Mouse (Mus musculus): ENCODE measurements at regions not wholly inside any gene's neighbourhood (a gene's known extent, or its start where the extent isn't known, plus 50 kb on each side); places are given as distances from the start of the nearest gene placed in this dataset.

DNA sequence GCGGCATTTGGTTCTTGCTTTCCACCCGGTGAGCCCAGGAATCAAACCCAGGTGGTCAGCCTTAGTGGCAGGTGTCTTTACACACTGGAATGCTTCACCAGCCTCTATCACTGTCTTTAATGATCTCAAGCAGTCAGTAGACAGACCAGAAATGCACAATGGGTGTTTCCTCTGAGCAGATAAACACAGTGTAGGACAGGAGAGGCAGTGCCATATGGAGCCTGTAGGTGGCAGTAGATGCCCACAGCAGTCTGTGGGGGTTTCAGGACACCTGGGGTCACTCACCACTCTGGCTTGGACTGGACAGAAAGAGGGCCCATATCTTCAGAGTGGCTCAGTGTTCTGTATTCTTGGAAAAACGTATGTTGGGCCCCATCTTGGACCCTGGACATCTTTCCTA is 130.7 kb upstream of the Vangl1 start:
- ChIA-PET POLR2A (no interaction called here), CTCF (interaction anchor here in 1 of 4 experiments (1.9 kb wide), 1 partner anchor 357 kb away, joined by 5 read pairs; no protein-coding TSS in a partner anchor)

DNA sequence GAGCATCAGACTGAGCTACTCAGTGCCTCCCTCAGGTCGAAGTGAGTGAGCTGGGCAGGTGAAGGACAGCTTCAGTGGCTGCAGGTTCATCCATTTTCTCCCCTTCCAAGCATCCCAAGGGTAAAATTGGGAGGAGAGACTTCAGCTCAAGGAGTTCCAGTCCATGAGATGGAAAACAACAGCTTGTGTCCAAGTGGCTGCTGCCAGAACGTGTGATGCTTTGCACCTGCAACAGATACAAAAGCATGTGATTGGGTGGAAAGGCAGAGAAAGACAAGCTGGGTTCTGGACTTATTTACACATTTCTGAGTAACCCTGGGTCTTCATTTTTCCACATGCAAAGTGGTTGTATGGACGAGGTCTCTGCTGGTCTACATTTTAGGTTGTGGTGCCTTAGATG is 127.7 kb upstream of the Vangl1 start:
- POLR2A ChIA-PET: interaction anchor here in 2 of 4 experiments (0.5 to 0.6 kb wide), 2 partner anchors 354 to 662 kb away, joined by 3 to 4 read pairs; no protein-coding TSS in a partner anchor
- CTCF ChIA-PET: interaction anchor here in 2 of 4 experiments (0.6 to 1.7 kb wide), 3 partner anchors 210 to 471 kb away, joined by 3 to 10 read pairs (median 4); no protein-coding TSS in a partner anchor

DNA sequence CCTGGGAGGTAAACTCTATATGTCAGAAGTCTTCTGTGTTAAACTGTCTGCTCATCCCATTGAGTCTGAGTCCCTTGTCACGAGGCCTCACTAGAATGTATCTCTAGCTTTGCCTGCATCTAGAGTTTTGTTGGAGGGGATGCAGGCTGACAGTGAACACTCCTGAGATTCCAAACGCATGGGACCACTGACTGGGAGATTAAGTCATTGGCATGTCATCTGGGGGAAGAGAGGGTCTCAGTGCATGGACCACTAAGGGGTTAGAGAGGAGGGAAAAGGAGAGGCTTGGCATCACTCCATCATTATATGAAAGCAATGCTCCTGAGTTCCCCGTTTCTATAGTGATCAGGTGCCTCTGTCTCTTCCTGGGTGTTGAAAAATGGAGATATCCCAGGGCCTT is 114.8 kb upstream of the Vangl1 start:
- POLR2A ChIA-PET: no interaction called here
- CTCF ChIA-PET: no interaction called here

DNA sequence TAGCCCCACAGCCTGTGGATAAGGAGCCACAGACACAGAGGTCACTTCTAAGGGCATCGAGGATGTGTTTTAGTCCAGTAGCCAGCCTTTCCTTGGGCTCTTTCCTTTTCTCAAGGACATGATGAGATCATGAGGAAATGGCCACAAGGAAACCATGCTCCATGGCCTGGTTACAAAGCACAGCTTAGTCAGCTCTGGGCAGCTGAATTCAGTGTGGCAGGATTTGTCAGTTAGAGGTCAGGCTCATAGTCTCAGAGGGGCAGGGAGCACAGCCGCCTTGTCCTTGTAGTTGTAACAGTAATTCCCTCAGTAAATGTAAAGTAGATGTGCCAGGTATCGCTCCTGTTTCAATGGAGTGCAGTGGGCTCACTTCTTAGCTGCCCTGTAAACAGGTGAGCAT is 111.7 kb upstream of the Vangl1 start:
- CTCF ChIA-PET: interaction anchor here in 1 of 4 experiments (0.8 kb wide), 1 partner anchor 9 kb away, joined by 3 read pairs; no protein-coding TSS in a partner anchor

DNA sequence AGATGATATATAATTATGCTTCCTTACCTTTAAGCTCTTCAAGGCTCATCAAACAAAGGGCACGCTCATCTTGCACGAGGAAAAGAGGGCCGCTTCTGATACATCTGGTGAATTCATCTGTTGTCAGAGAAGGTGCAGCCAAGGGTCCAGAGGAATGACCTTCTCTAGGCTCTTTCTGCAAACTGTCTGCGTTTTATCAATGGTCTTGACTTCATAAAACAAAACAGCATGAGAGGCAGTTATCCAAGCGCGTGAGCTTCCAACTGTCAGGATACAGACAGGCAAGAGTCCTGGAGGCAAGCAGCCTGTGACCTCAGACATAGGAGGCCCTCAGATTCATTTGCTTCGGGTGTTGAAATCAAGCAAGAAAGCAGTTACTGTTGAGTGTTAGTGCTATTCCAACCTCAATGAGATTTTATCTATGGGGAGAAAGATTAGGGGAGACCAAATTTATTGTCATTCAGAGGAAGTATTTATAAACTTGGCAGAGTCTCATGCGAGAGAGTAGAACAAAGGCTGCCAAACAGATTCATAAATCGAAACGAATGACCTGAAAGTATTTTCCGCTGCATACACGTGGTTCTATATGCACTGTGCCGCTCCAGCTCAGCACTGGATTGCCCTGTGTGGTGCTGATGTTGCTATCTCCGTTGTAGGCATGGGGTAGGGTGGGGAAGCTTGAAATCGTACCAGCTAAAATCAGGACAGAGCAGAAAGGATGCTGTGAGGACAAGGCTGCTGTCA is 107.2 kb upstream of the Vangl1 start:
- ChIA-PET CTCF (interaction anchor here in 2 of 4 experiments (0.7 to 1.8 kb wide), 2 partner anchors 19 to 492 kb away, joined by 3 to 5 read pairs; no protein-coding TSS in a partner anchor), POLR2A (no interaction called here)

More for the DNA sequence above, 111.7 kb upstream of the Vangl1 start:
- POLR2A ChIA-PET: no interaction called here

GRCm38 (mm10) chr3:102310243-102310642 is 105.8 kb upstream of the Vangl1 start:
- ChIA-PET POLR2A (no interaction called here), CTCF (interaction anchor here in 3 of 4 experiments (0.7 to 1.8 kb wide), 4 partner anchors 61 to 493 kb away, joined by 3 to 5 read pairs (median 3); no protein-coding TSS in a partner anchor)

DNA sequence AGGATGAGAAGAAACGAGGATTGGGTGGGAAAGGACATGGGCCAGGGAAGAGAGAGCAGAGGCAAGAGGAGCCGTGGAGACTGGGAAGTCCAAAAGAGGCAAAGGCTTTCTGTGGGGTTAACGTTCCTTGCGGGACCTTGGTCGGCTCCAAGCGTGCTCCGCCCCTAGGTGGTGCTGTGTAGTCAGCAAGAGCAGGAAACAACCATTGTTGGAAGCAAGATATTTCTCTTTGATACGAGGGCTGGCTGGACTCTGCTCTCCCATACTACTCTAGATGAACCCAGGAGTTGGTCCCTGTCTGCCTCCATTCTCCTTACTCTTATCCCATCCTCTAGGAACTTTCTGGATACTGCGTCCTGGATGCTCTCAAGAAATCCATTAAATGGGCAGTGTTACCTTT is 105.3 kb upstream of the Vangl1 start:
- ChIA-PET POLR2A (no interaction called here), CTCF (interaction anchor here in 3 of 4 experiments (0.7 to 1.8 kb wide), 4 partner anchors 60 to 494 kb away, joined by 3 to 5 read pairs (median 3); no protein-coding TSS in a partner anchor)

GRCm38 (mm10) chr3:102307656-102308055 is 103.2 kb upstream of the Vangl1 start:
- ChIA-PET CTCF (interaction anchor here in 2 of 4 experiments (0.6 to 1.1 kb wide), 2 partner anchors 9 to 58 kb away, joined by 3 read pairs; no protein-coding TSS in a partner anchor), POLR2A (no interaction called here)

DNA sequence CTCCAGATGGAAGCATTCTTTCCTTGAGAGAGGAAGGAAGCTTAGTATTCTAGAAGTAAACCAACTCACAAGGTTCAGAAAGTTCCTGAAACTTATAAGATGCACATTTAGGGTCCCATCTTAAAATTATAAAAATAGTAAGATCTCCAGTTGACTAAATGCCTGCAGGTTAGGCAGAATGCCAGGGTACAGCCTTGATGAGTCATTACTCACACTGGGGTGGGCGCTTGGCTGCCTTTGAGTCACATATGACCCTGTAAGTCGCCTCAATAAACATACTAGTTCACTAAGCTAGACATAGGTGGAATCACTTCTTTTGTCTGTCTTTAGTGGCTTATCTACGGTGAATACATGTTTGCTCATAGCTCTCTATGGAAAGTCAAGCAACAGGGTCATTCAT is 87.9 kb upstream of the Vangl1 start:
- CTCF ChIA-PET: interaction anchor here in 1 of 4 experiments (0.6 kb wide), 1 partner anchor 19 kb away, joined by 3 read pairs; no protein-coding TSS in a partner anchor
- POLR2A ChIA-PET: no interaction called here

- CTCF ChIA-PET: no interaction called here
- POLR2A ChIA-PET: no interaction called here
Observed at GRCm38 (mm10) chr3:102281983-102282382, 77.5 kb upstream of the Vangl1 start.

DNA sequence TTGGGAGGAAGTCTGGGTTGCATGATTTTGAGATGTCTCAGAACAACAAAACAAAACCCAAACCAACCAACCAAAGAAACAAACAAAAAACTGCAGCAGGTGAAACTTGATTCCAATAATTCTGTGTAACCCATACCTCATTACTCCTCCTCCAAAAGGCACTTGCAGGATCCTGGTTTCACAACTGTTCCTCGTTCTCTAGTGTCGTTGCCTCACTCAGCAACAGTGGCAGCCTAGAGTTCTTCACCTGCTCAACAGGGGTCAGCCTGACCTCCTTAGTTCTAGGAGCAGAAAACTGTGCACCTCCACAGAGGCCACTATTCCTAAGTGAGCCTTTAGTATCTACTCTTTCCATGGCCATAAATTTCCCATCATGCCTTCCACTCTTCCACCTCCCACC is 72.3 kb upstream of the Vangl1 start:
- ChIA-PET POLR2A (no interaction called here), CTCF (no interaction called here)

GRCm38 (mm10) chr3:102276283-102276682 is 71.8 kb upstream of the Vangl1 start:
- ChIA-PET POLR2A (no interaction called here), CTCF (no interaction called here)

DNA sequence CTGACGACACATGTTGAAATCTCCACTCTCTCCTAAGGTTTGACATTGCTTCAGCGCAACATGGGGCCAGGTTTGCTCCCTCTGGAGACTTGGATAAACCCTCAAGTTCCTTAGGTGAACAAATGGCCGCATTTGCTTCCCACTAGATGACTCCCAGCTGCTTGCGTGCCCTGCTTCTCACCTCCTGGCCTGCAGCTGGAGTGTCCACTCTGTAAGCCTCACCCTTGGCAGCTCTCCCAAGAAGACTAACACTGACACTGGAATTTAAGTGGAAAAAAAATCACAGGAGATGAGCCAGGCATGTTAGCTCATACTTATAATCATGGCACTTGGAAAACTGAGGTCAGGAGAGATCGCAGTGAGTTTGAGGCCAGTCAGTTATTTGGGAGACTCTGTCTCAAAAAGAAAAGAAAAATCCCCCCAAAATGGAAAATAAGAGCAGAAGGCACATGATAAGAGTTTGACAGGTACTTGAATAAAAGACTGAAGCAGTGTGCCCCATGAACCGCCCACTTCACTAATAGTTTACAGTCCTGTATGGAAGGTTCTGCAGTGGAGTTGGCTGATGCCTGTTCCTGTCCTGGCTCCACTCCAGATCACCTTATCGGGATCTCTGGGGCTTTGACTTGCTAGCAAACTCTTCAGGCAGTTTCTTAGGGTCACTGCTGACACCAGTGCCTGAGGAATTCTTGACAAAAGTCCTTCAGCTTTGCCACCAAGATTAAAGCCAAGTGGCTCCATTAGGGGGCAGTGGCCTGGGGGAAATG is 70.9 kb upstream of the Vangl1 start:
- CTCF ChIA-PET: no interaction called here
- POLR2A ChIA-PET: interaction anchor here in 1 of 4 experiments (0.6 to 0.7 kb wide), 2 partner anchors 649 to 883 kb away, joined by 3 to 6 read pairs; no protein-coding TSS in a partner anchor

- ChIA-PET POLR2A (no interaction called here), CTCF (no interaction called here)
Observed at GRCm38 (mm10) chr3:102270779-102271178, 66.3 kb upstream of the Vangl1 start.

DNA sequence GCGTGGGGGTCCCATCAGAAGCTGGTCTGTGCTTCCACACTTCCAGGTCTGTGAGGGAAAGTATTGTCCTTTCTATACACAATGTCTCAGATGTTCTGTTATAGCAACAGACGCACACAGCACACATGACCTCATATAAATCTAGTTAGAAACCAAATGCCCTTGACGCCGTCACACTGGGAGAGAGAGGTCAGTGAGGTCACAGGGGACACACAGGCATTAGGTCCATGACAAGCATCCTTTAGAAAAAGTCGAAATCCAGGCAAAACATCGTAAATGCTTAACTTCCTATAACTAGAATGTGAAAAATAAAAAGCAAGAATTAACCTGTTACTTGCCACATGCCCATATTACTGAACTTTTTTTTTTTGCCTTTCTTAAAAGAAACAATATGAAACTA is 65.8 kb upstream of the Vangl1 start:
- ChIA-PET CTCF (no interaction called here), POLR2A (no interaction called here)

GRCm38 (mm10) chr3:102266136-102266535 is 61.6 kb upstream of the Vangl1 start:
- CTCF ChIA-PET: interaction anchor here in 1 of 4 experiments (1.6 kb wide), 1 partner anchor 185 kb away, joined by 3 read pairs; no protein-coding TSS in a partner anchor
- POLR2A ChIA-PET: interaction anchor here in 1 of 4 experiments (0.8 kb wide), 1 partner anchor 27 kb away, joined by 3 read pairs; no protein-coding TSS in a partner anchor

DNA sequence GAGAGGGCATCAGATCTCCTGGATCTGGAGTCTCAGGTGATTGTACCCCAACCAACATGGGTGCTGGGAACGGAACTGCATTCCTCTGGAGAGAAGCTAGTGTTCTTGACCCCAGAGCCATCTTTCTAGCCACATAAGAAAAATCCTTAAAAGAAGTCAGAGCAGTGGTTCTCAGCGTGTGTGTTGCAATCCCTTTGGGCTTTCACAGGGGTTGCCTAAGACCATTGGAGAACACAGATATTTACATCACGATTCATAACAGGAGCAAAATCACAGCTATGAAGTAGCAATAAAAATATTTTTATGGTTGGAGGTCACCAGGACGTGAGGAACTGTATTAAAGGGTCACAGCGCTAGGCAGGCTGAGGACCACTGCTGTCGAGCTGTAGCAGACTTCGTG is 60.7 kb upstream of the Vangl1 start:
- ChIA-PET POLR2A (interaction anchor here in 2 of 4 experiments (0.5 to 1.0 kb wide), 3 partner anchors 12 to 607 kb away, joined by 3 to 4 read pairs (median 3); no protein-coding TSS in a partner anchor), CTCF (interaction anchor here in 1 of 4 experiments (1.6 kb wide), 1 partner anchor 184 kb away, joined by 3 read pairs; no protein-coding TSS in a partner anchor)

GRCm38 (mm10) chr3:102263326-102263725 is 58.8 kb upstream of the Vangl1 start:
- ChIA-PET CTCF (interaction anchor here in 1 of 4 experiments (0.6 to 0.7 kb wide), 2 partner anchors 133 to 1651 kb away, joined by 3 to 6 read pairs; no protein-coding TSS in a partner anchor), POLR2A (interaction anchor here in 2 of 4 experiments (0.6 kb wide), 3 partner anchors 18 to 1520 kb away, joined by 3 read pairs; no protein-coding TSS in a partner anchor)

DNA sequence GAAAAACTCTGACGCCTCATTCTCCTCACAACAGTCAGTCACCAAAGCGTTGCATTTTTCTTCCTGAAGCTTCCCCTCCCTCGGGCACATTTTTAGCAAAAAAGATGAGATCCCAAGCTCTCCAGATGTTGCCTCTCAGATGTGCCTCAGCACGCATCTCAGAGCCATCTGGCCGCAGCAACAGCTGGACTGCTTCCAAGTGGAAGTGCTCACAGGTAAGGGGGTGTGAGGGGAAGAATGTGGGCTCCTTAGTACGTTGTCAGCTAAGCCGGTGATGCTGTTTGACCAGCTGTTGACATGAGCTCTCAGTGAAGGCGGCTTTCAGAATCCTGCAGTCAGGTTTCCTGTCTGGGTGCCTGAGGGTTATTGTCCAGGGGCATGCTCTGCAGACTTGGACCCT is 58.2 kb upstream of the Vangl1 start:
- CTCF ChIA-PET: interaction anchor here in 1 of 4 experiments (0.6 kb wide), 1 partner anchor 1164 kb away, joined by 8 read pairs; no protein-coding TSS in a partner anchor
- POLR2A ChIA-PET: interaction anchor here in 2 of 4 experiments (0.6 to 1.2 kb wide), 2 partner anchors 97 to 462 kb away, joined by 3 to 5 read pairs; no protein-coding TSS in a partner anchor

All from embryonic stem cell, embryonic (primary cell).